Mouse (Mus musculus): ENCODE results near the gene Fut2. TPM values are rescaled to one million over a fixed set of nuclear protein-coding genes. Genes with fewer than 3 reads are reported as not detected.

Gene Fut2
- total RNA-seq, 2 experiments from 2014 or later = 0.42 TPM; not detected in 1

GRCm38 (mm10) chr7:45639561-45640027, 26.6 kb downstream of the Fut2 start, which contains the start of gene Mamstr:
Gene Mamstr, plus strand, starts transcription at chr7:45639977.
- no peak for DNase-seq (ENCODE audit: low spot score in 2 of 2)

- DNase-seq (ENCODE audit: low spot score in 2 of 2) = peak; percentile 70 to 78
These were observed 27.4 kb downstream of the Fut2 start for GRCm38 (mm10) chr7:45638623-45639401.

- no peak for DNase-seq (ENCODE audit: low spot score in 2 of 2)
These were observed 28.5 kb downstream of the Fut2 start for GRCm38 (mm10) chr7:45637710-45638109.

- DNase-seq (ENCODE audit: low spot score in 2 of 2) = no peak
These were observed 30.2 kb downstream of the Fut2 start for GRCm38 (mm10) chr7:45635711-45636688.

GRCm38 (mm10) chr7:45634946-45635681, 31.1 kb downstream of the Fut2 start:
- no peak for DNase-seq (ENCODE audit: low spot score in 2 of 2)

- DNase-seq (ENCODE audit: low spot score in 2 of 2) = no peak
These were observed 33.7 kb downstream of the Fut2 start for GRCm38 (mm10) chr7:45632499-45632898.

DNA sequence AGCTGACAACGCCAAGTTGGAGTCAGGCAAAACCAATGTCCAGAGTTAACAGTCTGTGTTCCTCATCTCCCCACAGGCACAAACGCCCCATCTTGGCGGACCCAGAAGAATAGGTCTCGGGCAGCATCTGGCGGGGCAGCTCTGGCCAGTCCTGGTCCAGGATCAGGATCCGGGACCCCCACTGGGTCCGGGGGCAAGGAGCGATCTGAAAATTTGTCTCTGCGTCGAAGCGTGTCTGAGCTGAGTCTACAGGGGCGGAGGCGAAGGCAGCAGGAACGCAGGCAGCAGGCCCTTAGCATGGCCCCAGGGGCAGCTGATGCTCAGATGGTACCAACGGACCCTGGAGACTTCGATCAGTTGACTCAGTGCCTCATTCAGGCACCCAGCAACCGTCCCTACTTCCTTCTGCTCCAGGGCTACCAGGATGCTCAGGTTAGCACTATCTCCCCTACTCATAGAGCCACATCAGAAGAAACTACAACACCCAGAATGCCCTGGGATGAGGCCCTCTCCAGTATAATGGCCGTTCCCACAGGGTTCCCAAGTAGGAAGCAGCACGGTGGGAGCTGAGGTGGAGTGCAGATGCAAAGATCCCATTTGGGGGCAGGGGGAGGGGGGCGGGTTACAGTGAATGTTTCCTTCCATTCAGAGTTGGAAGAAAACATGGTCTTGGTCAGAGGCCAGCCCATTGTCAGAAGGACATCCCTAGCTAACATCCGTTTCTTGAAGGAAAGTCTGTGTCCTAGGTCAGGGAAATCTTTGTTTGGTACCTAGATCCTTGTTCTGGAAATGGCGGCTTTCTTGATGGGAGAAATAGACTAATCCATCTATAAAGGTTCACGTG, 35.9 kb downstream of the Fut2 start:
- DNase-seq (ENCODE audit: low spot score in 2 of 2) = no peak

DNA sequence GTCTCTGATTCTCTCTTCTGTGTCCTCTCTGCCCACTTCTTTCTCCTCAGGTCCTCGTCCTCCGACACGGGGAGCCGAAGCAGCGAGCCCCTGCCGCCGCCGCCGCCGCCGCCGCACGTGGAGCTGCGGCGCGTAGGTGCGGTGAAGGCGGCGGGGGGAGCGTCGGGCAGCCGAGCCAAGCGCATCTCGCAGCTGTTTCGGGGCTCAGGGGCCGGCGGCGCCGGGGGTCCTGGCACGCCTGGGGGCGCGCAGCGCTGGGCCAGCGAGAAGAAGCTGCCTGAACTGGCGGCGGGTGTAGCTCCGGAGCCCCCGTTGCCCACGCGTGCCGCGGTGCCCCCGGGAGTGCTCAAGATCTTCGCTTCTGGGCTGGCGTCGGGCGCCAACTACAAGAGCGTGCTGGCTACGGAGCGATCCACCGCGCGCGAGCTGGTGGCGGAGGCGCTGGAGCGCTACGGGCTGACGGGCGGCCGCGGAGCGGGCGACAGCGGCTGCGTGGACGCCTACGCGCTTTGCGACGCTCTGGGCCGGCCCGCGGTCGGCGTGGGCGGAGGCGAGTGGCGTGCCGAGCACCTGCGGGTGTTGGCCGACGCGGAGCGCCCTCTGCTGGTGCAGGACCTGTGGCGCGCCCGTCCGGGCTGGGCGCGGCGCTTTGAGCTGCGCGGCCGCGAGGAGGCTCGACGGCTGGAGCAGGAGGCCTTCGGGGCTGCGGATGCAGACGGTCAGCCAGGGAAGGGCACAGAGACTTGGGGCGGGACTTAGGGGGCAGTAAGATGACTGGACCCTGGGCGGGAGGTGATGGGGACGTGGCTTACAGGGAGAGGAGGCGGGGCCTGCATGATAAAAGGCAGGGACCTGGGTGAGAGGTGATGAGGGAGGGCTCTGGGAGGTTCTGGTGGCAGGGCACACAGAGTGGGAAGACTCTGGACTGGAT, 37.6 kb downstream of the Fut2 start:
- peak; percentile 82 to 84 for DNase-seq (ENCODE audit: low spot score in 2 of 2)

DNA sequence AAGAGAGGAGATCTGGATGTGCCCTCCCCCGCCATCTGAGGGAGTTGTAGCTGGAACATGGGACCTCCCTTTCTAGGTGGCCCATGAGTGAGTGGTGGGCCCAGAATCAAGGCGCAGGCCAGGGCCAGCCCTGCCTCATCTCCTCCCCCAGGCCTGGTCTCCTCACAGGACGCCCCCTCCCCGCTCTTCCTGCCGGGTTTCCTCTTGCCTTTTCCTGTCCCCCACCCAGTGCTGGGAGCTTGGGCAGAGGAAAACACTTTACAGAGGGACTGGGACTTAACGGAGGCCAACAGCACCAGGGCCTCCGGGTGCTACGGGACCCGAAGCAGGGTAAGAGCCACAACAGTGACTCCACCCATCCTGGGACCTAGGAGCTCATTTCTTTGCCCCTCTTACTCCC, 38.9 kb downstream of the Fut2 start, which contains the start of gene Rasip1:
TSS of gene Rasip1 (plus strand) at position 228 of the 400 bp plus-strand sequence.
- no peak for DNase-seq (ENCODE audit: low spot score in 2 of 2)

GRCm38 (mm10) chr7:45626571-45627076, 39.6 kb downstream of the Fut2 start:
- no peak for DNase-seq (ENCODE audit: low spot score in 2 of 2)

DNA sequence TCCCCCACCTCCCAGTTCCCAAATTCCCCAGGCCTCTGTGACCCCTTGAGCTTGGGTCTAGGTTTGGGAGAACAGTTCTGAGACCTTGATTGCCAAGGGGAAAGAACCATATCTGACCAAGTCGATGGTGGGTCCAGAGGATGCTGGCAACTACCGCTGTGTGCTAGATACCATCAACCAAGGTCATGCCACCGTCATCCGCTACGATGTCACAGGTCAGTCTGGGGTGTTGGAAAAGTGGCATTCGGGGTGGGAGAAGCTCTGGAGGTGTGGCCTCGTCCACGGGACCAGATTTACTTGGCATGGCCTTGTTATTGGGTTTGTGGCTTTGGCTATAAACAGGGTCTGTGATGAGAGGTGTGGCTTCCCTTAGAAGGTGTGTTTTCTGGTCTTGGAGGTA, 40.7 kb downstream of the Fut2 start:
- DNase-seq (ENCODE audit: low spot score in 2 of 2) = no peak

- no peak for DNase-seq (ENCODE audit: low spot score in 2 of 2)
These were observed 41.5 kb downstream of the Fut2 start for GRCm38 (mm10) chr7:45624718-45625117.

GRCm38 (mm10) chr7:45623507-45623906, 42.7 kb downstream of the Fut2 start:
- DNase-seq (ENCODE audit: low spot score in 2 of 2) = no peak

GRCm38 (mm10) chr7:45621443-45621842, 44.8 kb downstream of the Fut2 start, which contains the start of gene Izumo1:
Gene Izumo1, plus strand, starts transcription at chr7:45621811.
- no peak for DNase-seq (ENCODE audit: low spot score in 2 of 2)

DNA sequence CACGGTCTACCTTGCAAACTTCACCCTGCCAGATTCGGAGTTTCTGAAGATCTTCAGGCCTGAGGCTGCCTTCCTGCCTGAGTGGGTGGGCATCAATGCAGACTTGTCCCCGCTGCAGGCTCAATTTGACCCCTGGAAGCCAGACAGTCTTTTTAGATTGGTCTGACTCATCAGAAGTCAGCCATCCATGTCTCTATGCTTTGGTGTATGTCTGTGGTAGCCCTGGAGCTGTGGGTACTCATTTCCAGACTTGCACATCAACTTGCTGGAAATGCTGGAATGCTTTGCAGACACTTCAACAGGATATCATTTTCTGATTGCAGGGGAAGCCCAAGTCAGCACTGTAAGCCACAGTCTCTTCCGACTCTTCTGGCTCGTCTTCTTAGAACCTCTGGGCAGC, 46.6 kb downstream of the Fut2 start:
- DNase-seq (ENCODE audit: low spot score in 2 of 2) = no peak

- DNase-seq (ENCODE audit: low spot score in 2 of 2) = no peak
These were observed 47.9 kb downstream of the Fut2 start for GRCm38 (mm10) chr7:45618316-45618715.

GRCm38 (mm10) chr7:45617042-45617695, 49.0 kb downstream of the Fut2 start, which contains the start of gene Fut1:
Gene Fut1, plus strand, starts transcription at chr7:45617289.
- DNase-seq (ENCODE audit: low spot score in 2 of 2) = no peak

- DNase-seq (ENCODE audit: low spot score in 2 of 2) = no peak
These were observed 49.9 kb downstream of the Fut2 start for GRCm38 (mm10) chr7:45616277-45616676.
